Mouse (Mus musculus): Measurements from ENCODE around the gene Cldn16. TPM values are rescaled to one million over a fixed set of nuclear protein-coding genes. Genes with fewer than 3 reads are reported as not detected.

Cldn16 gene
- total and polyA plus RNA-seq, 3 experiments: not detected

DNA sequence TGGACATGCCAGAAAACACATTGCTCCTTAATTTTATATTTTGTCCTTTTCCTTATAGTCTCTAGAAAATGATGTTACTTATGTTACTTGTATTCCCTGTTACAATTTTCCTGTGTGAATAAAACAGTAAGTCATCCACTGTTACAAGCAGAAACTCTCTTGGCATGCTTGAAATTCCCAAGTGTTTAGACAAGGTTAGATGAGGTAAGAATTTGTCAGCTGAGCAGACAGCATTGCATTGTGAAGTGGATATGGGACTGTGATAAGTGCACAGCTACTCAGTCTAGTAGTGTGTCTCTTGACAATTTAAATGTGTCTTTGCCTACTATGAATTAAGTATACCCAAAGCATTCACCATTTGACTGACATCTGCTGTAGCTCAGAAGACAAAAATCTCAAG is 18.1 kb upstream of the Cldn16 start:
- no peak for TF ChIP-seq NELFE (IDR thresholded peaks at IDR 0.05; ENCODE audit: low read depth, low read length)
- TF ChIP-seq CHD2 (IDR thresholded peaks at IDR 0.05; ENCODE audit: low read length): no peak
- no peak for TF ChIP-seq MAZ (IDR thresholded peaks at IDR 0.05; ENCODE audit: low read depth, low read length)
- no peak for TF ChIP-seq E2F4 (IDR thresholded peaks at IDR 0.05; ENCODE audit: borderline replicate concordance, low read depth, low read length)
- TF ChIP-seq RAD21 (IDR thresholded peaks at IDR 0.05; ENCODE audit: low read depth, low read length): no peak
- TF ChIP-seq TAL1 (IDR thresholded peaks at IDR 0.05; ENCODE audit: low read length): no peak
- no peak for TF ChIP-seq MEF2A (IDR thresholded peaks at IDR 0.05; ENCODE audit: extremely low read depth, insufficient replicate concordance, low read depth, low read length, poor library complexity, severe bottlenecking)
- TF ChIP-seq CHD1 (IDR thresholded peaks at IDR 0.05; ENCODE audit: low read depth, low read length): no peak
- TF ChIP-seq ZC3H11A (IDR thresholded peaks at IDR 0.05; ENCODE audit: low read depth, low read length): no peak
- TF ChIP-seq ZMIZ1 (IDR thresholded peaks at IDR 0.05; ENCODE audit: low read depth, low read length): no peak
- no peak for TF ChIP-seq POLR2A (IDR thresholded peaks at IDR 0.05; ENCODE audit: control insufficient read depth in 1 of 2, insufficient read depth in 1 of 2, low read depth in 1 of 2, low read length in 2 of 2, poor library complexity in 1 of 2)
- no peak for TF ChIP-seq RCOR1 (IDR thresholded peaks at IDR 0.05; ENCODE audit: low read depth, low read length)
- TF ChIP-seq TBP (IDR thresholded peaks at IDR 0.05; ENCODE audit: low read depth, low read length): no peak
- TF ChIP-seq EP300 (IDR thresholded peaks at IDR 0.05; ENCODE audit: low read depth in 1 of 2, low read length in 2 of 2): no peak
- DNase-seq (ENCODE audit: low read depth, low spot score): no peak
- 0 out of 4 replicates have a peak, but pooled peaks cover 0 to 3% of the 10 kb centered on the region in 2 experiments for H3K4me1 ChIP-seq (ENCODE audit: control insufficient read depth in 1 of 2, insufficient read depth in 2 of 2, low read length in 2 of 2)
- no peak overlapping the region for H3K9ac ChIP-seq (ENCODE audit: control insufficient read depth, low read depth, low read length, poor library complexity, severe bottlenecking)
- no peak overlapping the region for H3K4me3 ChIP-seq (ENCODE audit: control insufficient read depth in 1 of 2, insufficient read depth in 1 of 2, low read depth in 2 of 2, low read length in 2 of 2)
- no peaks in the 10 kb centered on the region for H3K36me3 ChIP-seq (ENCODE audit: control insufficient read depth in 1 of 2, insufficient read depth in 2 of 2, low read length in 2 of 2)
- no peak overlapping the region for H3K27ac ChIP-seq (ENCODE audit: control insufficient read depth, low read depth, low read length)
- no peaks in the 10 kb centered on the region for H3K9me3 ChIP-seq (replicated peaks; ENCODE audit: insufficient read depth, low read length)
- no peaks in the 10 kb centered on the region for H3K27me3 ChIP-seq (ENCODE audit: control insufficient read depth in 1 of 2, insufficient read depth in 2 of 2, low read length in 2 of 2)
- no peaks in the 10 kb centered on the region for H3K79me2 ChIP-seq (ENCODE audit: control insufficient read depth, insufficient read depth, low read length, poor library complexity)

DNA sequence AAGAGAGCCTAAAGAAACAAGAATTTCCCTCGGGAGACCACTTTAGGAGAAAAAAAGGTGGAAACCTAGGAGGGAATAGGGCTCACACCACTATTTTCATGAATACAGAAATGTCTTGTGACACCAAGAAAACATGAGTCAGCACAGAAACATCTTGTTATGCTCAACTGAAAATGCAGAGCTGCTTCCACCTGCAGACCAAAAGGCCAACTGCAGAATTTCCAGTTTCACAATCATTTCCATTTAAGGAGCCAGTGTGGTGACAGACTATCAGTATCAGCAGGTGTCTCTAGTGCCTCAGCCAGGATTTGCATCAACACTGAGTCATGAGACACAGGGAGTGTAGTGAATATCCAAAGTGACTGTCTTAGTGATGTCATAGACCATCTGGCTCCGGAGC is 15.3 kb upstream of the Cldn16 start:
- Histone ChIP-seq H3K4me3 (ENCODE audit: control insufficient read depth in 1 of 2, insufficient read depth in 1 of 2, low read depth in 2 of 2, low read length in 2 of 2) (peak overlapping the region; percentile 33 to 42; a peak in 3 of 4 replicates), H3K9me3 (replicated peaks; ENCODE audit: insufficient read depth, low read length) (no peaks in the 10 kb centered on the region), H3K27ac (ENCODE audit: control insufficient read depth, low read depth, low read length) (no peak overlapping the region), H3K36me3 (ENCODE audit: control insufficient read depth in 1 of 2, insufficient read depth in 2 of 2, low read length in 2 of 2) (no peaks in the 10 kb centered on the region), H3K4me1 (ENCODE audit: control insufficient read depth in 1 of 2, insufficient read depth in 2 of 2, low read length in 2 of 2) (0 out of 4 replicates have a peak, but pooled peaks cover 0 to 3% of the 10 kb centered on the region in 2 experiments), H3K9ac (ENCODE audit: control insufficient read depth, low read depth, low read length, poor library complexity, severe bottlenecking) (no peak overlapping the region), H3K27me3 (ENCODE audit: control insufficient read depth in 1 of 2, insufficient read depth in 2 of 2, low read length in 2 of 2) (no peaks in the 10 kb centered on the region), H3K79me2 (ENCODE audit: control insufficient read depth, insufficient read depth, low read length, poor library complexity) (no peaks in the 10 kb centered on the region)
- DNase-seq (ENCODE audit: low read depth, low spot score): peak; percentile 38
- TF ChIP-seq TCF12 (IDR thresholded peaks at IDR 0.05; ENCODE audit: low read depth, low read length): no peak
- TF ChIP-seq ETS1 (IDR thresholded peaks at IDR 0.05; ENCODE audit: low read depth, low read length): 0 out of 2 replicates have a peak, but pooled peaks have one; percentile 25
- TF ChIP-seq SMC3 (IDR thresholded peaks at IDR 0.05; ENCODE audit: low read depth, low read length): peak; percentile 26
- no peak for TF ChIP-seq BHLHE40 (IDR thresholded peaks at IDR 0.05; ENCODE audit: borderline replicate concordance, low read depth, low read length)
- TF ChIP-seq CTCF (IDR thresholded peaks at IDR 0.05 in 2 of 3, conservative IDR thresholded peaks at IDR 0.05 in 1 of 3; ENCODE audit: control insufficient read depth in 1 of 3, insufficient read depth in 1 of 3, low read depth in 2 of 3, low read length in 3 of 3, poor library complexity in 1 of 3, severe bottlenecking in 1 of 3): peak in 1 of 3 experiments; percentile 20; a peak in 1 of 6 replicates
